ENCODE assay signal across 12 mouse cellular contexts in the genomic region with DNA sequence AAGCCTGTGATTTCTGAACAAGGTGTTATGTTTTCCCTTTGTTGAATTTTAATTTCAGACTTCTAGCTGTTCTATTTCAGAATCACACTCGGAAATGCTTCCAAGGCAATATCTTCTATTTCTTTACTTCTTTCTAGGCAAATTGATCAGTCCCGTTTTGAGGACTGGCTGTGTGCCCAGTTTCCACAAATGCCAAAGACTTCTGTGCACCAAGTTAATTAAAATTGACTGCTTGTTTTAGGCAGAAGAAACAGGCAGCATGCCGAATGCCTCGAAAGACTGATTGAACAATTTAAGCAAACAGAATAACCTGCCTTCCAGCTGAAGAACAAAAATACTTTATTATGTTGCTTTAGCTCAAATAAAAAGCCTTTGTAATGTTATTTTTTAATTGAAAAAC.
A peak's percentile ranks its signal among the peaks of the same experiment; 100 is the strongest.
DNase-seq lines count a peak whose midpoint lies in the region; ATAC-seq lines count a peak whose summit lies in the region.
"Had no signal": no experiment of that assay in that cellular context is flagged by ENCODE, and none has a peak within 500 bp of the region (broad histone marks: within the 10 kb centered on the region; RNA-seq: fewer than 3 reads in every experiment).

No protein-coding gene starts in this region.

- 80% methylated on average over 4 of the region's 4 CpGs for WGBS in kidney, embryonic 15.5 days

- H3K9me3 ChIP-seq in kidney, embryonic 15.5 days (replicated peaks): no peaks in the 10 kb centered on the region
- H3K9me3 ChIP-seq: liver, embryonic 15.5 days had no signal

- no peak overlapping the region for H3K4me2 ChIP-seq in kidney, embryonic 15.5 days
- H3K4me2 ChIP-seq: liver, embryonic 15.5 days had no signal

- H3K9ac ChIP-seq in kidney, embryonic 15.5 days: no peak overlapping the region
- H3K9ac ChIP-seq: liver, embryonic 15.5 days had no signal

- H3K27me3 ChIP-seq in kidney, embryonic 15.5 days: no peaks in the 10 kb centered on the region
- H3K27me3 ChIP-seq: liver, embryonic 15.5 days had no signal

- H3K36me3 ChIP-seq in kidney, embryonic 15.5 days: no peaks in the 10 kb centered on the region
- H3K36me3 ChIP-seq: liver, embryonic 15.5 days had no signal

- no peak overlapping the region for H3K4me3 ChIP-seq in kidney, embryonic 15.5 days (replicated peaks)
- H3K4me3 ChIP-seq: liver, embryonic 15.5 days had no signal

- DNase-seq in kidney, adult 18-20 months: peak; percentile 10
- DNase-seq in layer of hippocampus, adult 9-10 months (ENCODE audit: low spot score): peak; percentile 48
- DNase-seq in right cerebral cortex, adult 2 months (ENCODE audit: low spot score in 2 of 2): peak; percentile 62 to 65
- DNase-seq in thymus, postnatal 0 days (ENCODE audit: low spot score): no peak
- no peak for DNase-seq in MN1 (ENCODE audit: low spot score)
- DNase-seq: heart, postnatal 36 days; thymus, adult 18-20 months had no signal

- H3K27ac ChIP-seq in kidney, embryonic 15.5 days: no peak overlapping the region
- H3K27ac ChIP-seq: kidney, postnatal 0 days; liver, embryonic 15.5 days had no signal

- no peak for ATAC-seq in kidney, embryonic 15.5 days (replicated peaks; ENCODE audit: low FRiP score)
- ATAC-seq in frontal cortex, adult (ENCODE audit: low TSS enrichment): peak; percentile 27; the same call in 1 of the 2 replicates
- no peak for ATAC-seq in inflammation-experienced regulatory T-cells, adult 6 months

- H3K4me1 ChIP-seq in kidney, embryonic 15.5 days: no peaks in the 10 kb centered on the region
- H3K4me1 ChIP-seq: liver, embryonic 15.5 days had no signal

Comparison
In these comparisons a context has a peak if more than half of its experiments do, and no peak if none do; other contexts are left out.
1. DNase-seq: peak in kidney, adult 18-20 months (single experiment), layer of hippocampus, adult 9-10 months (single experiment) and right cerebral cortex, adult 2 months (2 of 2); none in thymus, postnatal 0 days (single experiment) and MN1 (single experiment).